Mouse (Mus musculus): ENCODE measurements around the gene Ppp1r1c. TPM values are rescaled to one million over a fixed set of nuclear protein-coding genes. Genes with fewer than 3 reads are reported as not detected.

Gene Ppp1r1c
- total RNA-seq, 4 experiments from 2014 or later = not detected

GRCm38 (mm10) chr2:79865275-79865999 lies 157.9 kb downstream of the Ppp1r1c start:
- DNase-seq = no peak

Other genes with a start within 250 kb of the Ppp1r1c start
- 10 to 100 TPM; 35.1 to 49.1 (median 43.9) TPM for gene Itprid2, start 72.4 kb upstream of the Ppp1r1c start, total RNA-seq (2022)

Measured in adrenal gland, adult 8-10 months (tissue).